Mouse (Mus musculus) heart, embryonic 14.5 days (tissue): ENCODE measurements at regions not wholly inside any gene's neighbourhood (a gene's known extent, or its start where the extent isn't known, plus 50 kb on each side); places are given as distances from the start of the nearest gene placed in this dataset.

Experiments used
- ATAC-seq: fragments of 200-750 bp; cut with Nextera tagmentation; 2 replicates; pipeline ENCODE4 v1.8.0; 2017; ENCODE audit warnings: low read depth, moderate TSS enrichment; ENCODE audit not compliant: insufficient number of reproducible peaks, insufficient read depth, low FRiP score
- H3K27ac ChIP-seq, 2 experiments: fragments of 200-500 bp in 1 of 2; fragments of 300-500 bp in 1 of 2; sonication (generic) in 1 of 2; replicated peaks in 1 of 2; 2 replicates each; pipeline ENCODE4 v1.5.1; 2012 to 2014; ENCODE audit warnings: low read depth in 2 of 2, low read length in 2 of 2, control low read depth in 1 of 2, mild to moderate bottlenecking in 1 of 2, mixed read lengths in 1 of 2; ENCODE audit not compliant: control insufficient read depth in 1 of 2, insufficient read depth in 1 of 2
- H3K27me3 ChIP-seq: fragments of 300-500 bp; sonication (generic); 2 replicates; pipeline ENCODE4 v1.6.1; 2014; ENCODE audit warnings: mild to moderate bottlenecking, low read length, control low read depth; ENCODE audit not compliant: control insufficient read depth, insufficient read depth
- H3K36me3 ChIP-seq: fragments of 300-500 bp; sonication (generic); 2 replicates; pipeline ENCODE4 v1.6.1; 2014; ENCODE audit warnings: mild to moderate bottlenecking, control low read depth, low read length, mixed read lengths; ENCODE audit not compliant: control insufficient read depth, insufficient read depth
- H3K4me1 ChIP-seq, 2 experiments: fragments of 200-500 bp in 1 of 2; fragments of 300-500 bp in 1 of 2; sonication (generic) in 1 of 2; 2 replicates each; pipeline ENCODE4 v1.6.1; 2012 to 2014; ENCODE audit warnings: low read length in 2 of 2, control low read depth in 1 of 2, mixed read lengths in 1 of 2; ENCODE audit not compliant: control insufficient read depth in 2 of 2, insufficient read depth in 2 of 2
- H3K4me2 ChIP-seq: fragments of 300-500 bp; sonication (generic); 2 replicates; pipeline ENCODE4 v1.6.1; 2014; ENCODE audit warnings: mild to moderate bottlenecking, low read length
- H3K4me3 ChIP-seq, 2 experiments: fragments of 200-500 bp in 1 of 2; fragments of 300-500 bp in 1 of 2; sonication (generic) in 1 of 2; 2 replicates each; pipeline ENCODE4 v1.5.1; 2012 to 2014; ENCODE audit warnings: low read length in 2 of 2, mild to moderate bottlenecking in 2 of 2, control low read depth in 1 of 2, low read depth in 1 of 2, moderate library complexity in 1 of 2; ENCODE audit not compliant: control insufficient read depth in 1 of 2, insufficient read depth in 1 of 2
- H3K9ac ChIP-seq: fragments of 300-500 bp; sonication (generic); 2 replicates; pipeline ENCODE4 v1.6.1; 2014; ENCODE audit warnings: mild to moderate bottlenecking, low read length
- H3K9me3 ChIP-seq: fragments of 300-500 bp; sonication (generic); 2 replicates; pipeline ENCODE4 v1.6.1; 2016; ENCODE audit warnings: low read length, control low read depth; ENCODE audit not compliant: control insufficient read depth
- WGBS: fragments of 180-500 bp; shearing (Covaris S2); extraction: QIAGEN DNeasy Blood & Tissue Kit; methylation state at CpG from one replicate; pipeline ENCODE4 v1.1.7; 2014; 5-methylcytosine and 5-hydroxymethylcytosine counted together

DNA sequence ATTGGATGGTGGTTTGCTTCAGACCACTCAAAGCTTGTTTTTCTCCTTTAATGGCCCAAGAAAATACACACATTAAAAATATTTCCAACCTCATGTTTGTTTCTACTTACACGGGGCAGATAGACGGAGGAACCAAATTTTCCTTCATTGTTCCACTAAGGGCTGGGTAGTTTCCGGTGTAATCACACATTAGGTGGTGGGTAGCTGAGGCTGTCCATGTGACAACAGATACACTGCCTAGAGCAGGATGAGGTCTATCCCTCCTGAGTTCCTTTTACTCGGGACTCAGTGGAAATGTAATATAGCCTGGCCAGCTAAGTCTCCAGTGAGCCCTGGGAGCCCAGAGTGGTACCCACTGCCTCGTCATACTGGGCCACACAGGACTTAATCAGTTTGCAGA, 192.5 kb downstream of the Rplp1 start:
- Histone ChIP-seq H3K9ac (no peak overlapping the region), H3K36me3 (no peaks in the 10 kb centered on the region), H3K27ac (no peak overlapping the region), H3K4me3 (no peak overlapping the region), H3K4me2 (no peak overlapping the region), H3K27me3 (peaks cover 16% of the 10 kb centered on the region), H3K9me3 (no peaks in the 10 kb centered on the region), H3K4me1 (peaks cover 0 to 6% of the 10 kb centered on the region in 2 experiments; a peak in 2 of 4 replicates)
- ATAC-seq, result no peak
- 81% methylated on average over 5 of the region's 5 CpGs for WGBS

DNA sequence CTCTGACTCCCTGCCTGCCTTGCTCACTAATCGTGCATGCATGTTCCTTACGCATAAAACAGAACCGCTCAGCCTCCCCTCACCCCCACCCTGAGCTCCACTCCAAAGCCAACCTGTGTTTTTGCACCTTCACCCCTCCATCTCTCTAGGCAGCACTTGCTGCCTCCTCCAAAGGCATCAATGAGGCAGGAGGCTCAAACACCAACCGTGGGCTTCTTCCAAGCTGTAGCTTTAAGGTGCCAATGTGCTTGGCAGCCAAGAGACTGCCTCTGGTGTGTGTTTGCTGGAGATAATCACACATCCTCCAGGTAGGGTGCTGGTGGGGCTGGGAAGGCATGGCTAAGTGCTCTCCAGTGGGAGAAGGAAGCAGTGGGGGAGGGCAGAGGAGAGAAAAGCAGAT, 193.3 kb downstream of the Rplp1 start:
- Histone ChIP-seq H3K4me3 (no peak overlapping the region), H3K27me3 (peaks cover 17% of the 10 kb centered on the region), H3K4me2 (no peak overlapping the region), H3K9ac (no peak overlapping the region), H3K36me3 (no peaks in the 10 kb centered on the region), H3K4me1 (peaks cover 0 to 6% of the 10 kb centered on the region in 2 experiments; a peak in 2 of 4 replicates), H3K27ac (no peak overlapping the region), H3K9me3 (no peaks in the 10 kb centered on the region)
- ATAC-seq, result no peak
- 60% methylated on average over 4 of the region's 4 CpGs for WGBS

DNA sequence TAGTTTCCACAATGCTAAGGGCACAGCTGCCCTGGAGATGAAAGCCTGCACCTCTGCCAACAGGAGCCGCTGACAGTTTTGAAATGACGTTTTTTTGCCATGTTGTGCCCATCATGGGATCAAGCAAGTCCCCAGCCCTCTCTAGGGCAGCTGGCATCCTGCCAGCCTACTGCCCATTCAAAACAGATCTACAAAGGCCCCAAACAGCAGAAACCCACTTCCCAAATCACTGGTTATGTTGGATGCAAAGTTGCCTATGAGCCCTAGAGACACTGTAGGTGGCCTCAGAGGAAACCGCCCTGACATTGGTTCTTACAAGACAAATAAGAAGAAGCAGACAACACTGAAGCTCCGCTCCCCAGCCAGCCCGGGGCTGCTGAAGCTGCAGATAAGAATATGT, 194.1 kb downstream of the Rplp1 start:
- Histone ChIP-seq H3K9me3 (no peaks in the 10 kb centered on the region), H3K27ac (no peak overlapping the region), H3K4me2 (no peak overlapping the region), H3K4me1 (peaks cover 0 to 6% of the 10 kb centered on the region in 2 experiments; a peak in 2 of 4 replicates), H3K36me3 (no peaks in the 10 kb centered on the region), H3K9ac (no peak overlapping the region), H3K4me3 (no peak overlapping the region), H3K27me3 (peaks cover 20% of the 10 kb centered on the region)
- 56% methylated on average over 5 of the region's 5 CpGs for WGBS
- no peak for ATAC-seq

DNA sequence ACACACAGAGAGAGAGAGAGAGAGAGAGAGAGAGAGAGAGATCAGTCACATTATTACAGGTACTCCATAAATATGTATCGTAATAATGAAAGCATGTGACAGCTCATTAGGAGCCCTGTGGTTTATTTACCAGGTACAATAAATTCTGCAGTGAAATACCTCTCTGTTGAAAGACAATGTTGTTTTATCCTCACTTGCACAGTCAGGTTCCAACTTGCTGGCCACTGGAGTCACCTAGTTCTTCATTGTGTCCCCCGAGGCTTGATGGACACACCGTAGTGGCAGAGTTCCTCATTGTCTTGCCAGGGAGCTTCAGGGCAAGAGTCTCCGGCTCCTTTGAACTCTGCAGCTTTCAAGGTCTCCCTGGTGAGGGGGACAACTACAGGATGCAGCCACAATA, 197.6 kb downstream of the Rplp1 start:
- H3K4me1 ChIP-seq, result peaks cover 4 to 6% of the 10 kb centered on the region in 2 experiments; a peak in 1 of 4 replicates

DNA sequence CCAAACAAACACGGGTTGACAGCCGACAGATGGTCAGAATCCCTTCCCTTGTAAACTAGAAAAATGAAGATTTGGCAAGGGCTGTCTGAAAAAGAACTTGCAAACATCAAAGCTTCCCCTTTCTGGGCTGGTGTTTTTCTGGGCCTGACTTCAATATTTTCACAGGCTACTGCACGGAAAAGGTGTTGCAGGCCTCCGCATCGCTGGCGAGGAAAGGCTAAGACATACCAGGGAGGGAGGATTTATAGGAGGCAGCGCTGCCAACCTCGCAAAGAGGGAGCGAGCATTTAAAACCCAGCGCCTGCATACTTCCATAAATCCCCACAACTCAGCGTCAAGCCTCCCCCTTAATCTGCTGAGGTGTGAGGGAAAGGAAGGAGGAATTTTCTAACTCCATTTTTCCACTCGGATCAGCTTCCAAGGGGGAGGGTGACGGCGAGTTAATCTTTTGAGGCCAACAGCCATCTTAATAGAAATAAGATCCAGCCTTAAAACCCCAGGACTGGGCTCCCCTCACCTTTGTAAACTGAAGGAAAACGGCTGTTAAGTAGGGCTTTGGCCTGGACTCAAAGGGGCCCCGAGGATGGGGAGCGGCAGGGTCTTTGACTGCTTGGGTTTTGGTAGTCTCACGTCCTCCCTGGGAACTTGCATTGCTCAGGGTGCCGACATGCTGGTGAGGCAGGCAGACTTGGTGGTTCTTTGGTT, 199.9 kb downstream of the Rplp1 start:
- Histone ChIP-seq H3K4me1 (peaks cover 4% of the 10 kb centered on the region in 2 experiments; a peak in 1 of 4 replicates), H3K27ac (no peak overlapping the region), H3K9ac (no peak overlapping the region), H3K4me2 (no peak overlapping the region), H3K4me3 (no peak overlapping the region), H3K9me3 (no peaks in the 10 kb centered on the region), H3K36me3 (no peaks in the 10 kb centered on the region), H3K27me3 (peaks cover 19% of the 10 kb centered on the region)
- WGBS, result 36% methylated on average over 19 of the region's 19 CpGs
- ATAC-seq, result no peak

More for the DNA sequence above, 197.6 kb downstream of the Rplp1 start:
- ATAC-seq, result no peak
- Histone ChIP-seq H3K9me3 (no peaks in the 10 kb centered on the region), H3K27me3 (peaks cover 24% of the 10 kb centered on the region), H3K9ac (no peak overlapping the region), H3K4me3 (no peak overlapping the region), H3K36me3 (no peaks in the 10 kb centered on the region), H3K27ac (no peak overlapping the region), H3K4me2 (no peak overlapping the region)
- WGBS, result 80% methylated on average over 4 of the region's 4 CpGs

DNA sequence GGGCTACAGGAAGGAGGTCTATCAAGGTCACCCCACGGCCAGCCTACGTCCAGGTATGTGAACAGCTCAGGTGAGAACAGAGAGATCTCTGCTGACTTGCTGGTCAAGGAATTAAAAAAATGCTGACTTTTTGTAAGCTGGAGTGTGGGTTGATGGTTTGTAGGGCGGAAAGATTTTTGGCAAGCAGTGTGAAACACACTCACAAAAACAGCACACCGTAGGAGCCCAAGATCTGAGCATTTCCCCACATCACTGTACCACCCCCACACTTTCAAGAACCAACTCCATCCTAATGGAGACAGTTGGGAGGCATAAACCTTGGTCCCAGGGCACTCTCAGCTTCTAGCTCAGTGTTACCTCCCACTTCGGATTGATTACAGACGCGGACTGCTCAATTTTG, 200.5 kb downstream of the Rplp1 start:
- Histone ChIP-seq H3K4me3 (no peak overlapping the region), H3K9me3 (no peaks in the 10 kb centered on the region), H3K27me3 (peaks cover 17% of the 10 kb centered on the region), H3K9ac (no peak overlapping the region), H3K36me3 (no peaks in the 10 kb centered on the region), H3K27ac (no peak overlapping the region), H3K4me1 (peaks cover 4% of the 10 kb centered on the region in 2 experiments; a peak in 1 of 4 replicates), H3K4me2 (no peak overlapping the region)
- WGBS, result 81% methylated on average over 7 of the region's 7 CpGs
- ATAC-seq, result no peak

DNA sequence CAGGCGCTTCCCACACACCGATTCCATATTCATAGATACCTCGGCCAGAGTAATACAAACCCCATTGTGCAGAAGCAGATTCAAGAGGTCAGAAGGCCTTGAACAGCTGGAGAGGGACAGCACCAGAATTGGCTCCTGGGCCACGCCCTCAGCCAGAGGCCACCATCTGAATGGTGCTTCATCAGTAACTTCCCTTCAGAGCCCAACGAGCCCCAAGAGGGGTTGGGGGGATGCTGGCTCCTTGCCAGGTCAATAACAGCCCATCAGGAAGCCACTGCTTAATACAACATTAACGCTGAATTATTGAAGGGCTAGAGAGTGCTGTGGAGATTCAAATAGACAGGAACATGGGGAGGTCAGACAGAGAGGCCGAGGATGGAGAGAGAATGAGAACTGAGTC, 203.0 kb downstream of the Rplp1 start:
- H3K9me3 ChIP-seq, result no peaks in the 10 kb centered on the region
- H3K4me2 ChIP-seq, result no peak overlapping the region
- ATAC-seq, result no peak
- no peak overlapping the region for H3K27ac ChIP-seq
- H3K36me3 ChIP-seq, result no peaks in the 10 kb centered on the region
- whole genome bisulfite sequencing, result 63% methylated on average over 7 of the region's 7 CpGs
- H3K27me3 ChIP-seq, result peaks cover 14% of the 10 kb centered on the region
- H3K9ac ChIP-seq, result no peak overlapping the region
- H3K4me3 ChIP-seq, result no peak overlapping the region
- peaks cover 8 to 12% of the 10 kb centered on the region in 2 experiments; a peak in 2 of 4 replicates for H3K4me1 ChIP-seq

DNA sequence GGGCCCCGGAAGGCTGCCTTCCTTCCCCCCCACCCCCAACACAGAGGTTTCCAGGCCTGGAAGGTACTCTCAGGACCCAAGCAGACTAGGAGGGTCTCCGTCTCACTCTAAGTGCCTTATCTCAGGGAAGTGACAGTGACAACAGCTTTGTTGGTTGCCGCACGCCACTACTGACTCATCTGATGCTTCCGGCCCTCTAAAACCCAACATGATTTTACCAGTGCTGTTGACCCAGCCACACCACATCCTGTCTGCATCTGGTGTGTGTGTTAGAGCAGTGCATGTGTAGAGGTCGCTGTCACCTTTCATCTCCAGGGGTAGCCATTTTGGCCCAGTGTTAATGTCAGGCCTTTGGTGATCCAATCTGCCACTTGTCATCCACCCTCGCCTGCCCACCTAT, 206.5 kb downstream of the Rplp1 start:
- no peaks in the 10 kb centered on the region for H3K36me3 ChIP-seq
- H3K4me3 ChIP-seq, result no peak overlapping the region
- WGBS, result 34% methylated on average over 7 of the region's 7 CpGs
- no peak for ATAC-seq
- H3K27me3 ChIP-seq, result peaks cover 15% of the 10 kb centered on the region
- H3K4me2 ChIP-seq, result 0 out of 2 replicates have a peak overlapping the region, but pooled peaks have one; percentile 6
- H3K4me1 ChIP-seq, result peaks cover 4 to 8% of the 10 kb centered on the region in 2 experiments; a peak in 2 of 4 replicates
- H3K27ac ChIP-seq, result no peak overlapping the region
- no peak overlapping the region for H3K9ac ChIP-seq
- no peaks in the 10 kb centered on the region for H3K9me3 ChIP-seq
